Mouse (Mus musculus) ES-Bruce4 (cell line): Measurements from ENCODE around the gene Acsl6. TPM values are rescaled to one million over a fixed set of nuclear protein-coding genes. Genes with fewer than 3 reads are reported as not detected.

Experiments
- H3K27ac ChIP-seq: 2 replicates; pipeline ENCODE4 v1.5.1; 2012; ENCODE audit warnings: low read length, inconsistent platforms; ENCODE audit not compliant: insufficient read depth
- H3K27me3 ChIP-seq: 2 replicates; pipeline ENCODE4 v1.6.1; 2012; ENCODE audit warnings: mild to moderate bottlenecking, low read length, inconsistent platforms; ENCODE audit not compliant: control insufficient read depth, poor library complexity, insufficient read depth, severe bottlenecking
- H3K36me3 ChIP-seq: 2 replicates; pipeline ENCODE4 v1.6.1; 2012; ENCODE audit warnings: inconsistent platforms, mild to moderate bottlenecking, low read length, moderate library complexity; ENCODE audit not compliant: control insufficient read depth, poor library complexity, insufficient read depth, severe bottlenecking
- H3K4me1 ChIP-seq: one replicate; pipeline ENCODE4 v1.8.1; 2011; ENCODE audit warnings: low read length; ENCODE audit not compliant: control insufficient read depth, insufficient read depth
- H3K4me3 ChIP-seq: 2 replicates; pipeline ENCODE4 v1.5.1; 2011; ENCODE audit warnings: low read depth, mild to moderate bottlenecking, low read length
- H3K9ac ChIP-seq: 2 replicates; pipeline ENCODE4 v1.6.1; 2012; ENCODE audit warnings: low read depth, mild to moderate bottlenecking, inconsistent platforms; ENCODE audit not compliant: poor library complexity, severe bottlenecking
- H3K9me3 ChIP-seq: replicated peaks from 2 replicates; pipeline ENCODE4 v1.6.1; 2012; ENCODE audit warnings: mild to moderate bottlenecking, low read length, inconsistent platforms; ENCODE audit not compliant: control insufficient read depth, poor library complexity, insufficient read depth, severe bottlenecking
- CTCF ChIP-seq: IDR thresholded peaks from one replicate; pipeline ENCODE4 v1.8.1; 2011; ENCODE audit warnings: low read depth, low read length
- EP300 ChIP-seq: IDR thresholded peaks from 2 replicates; pipeline ENCODE4 v1.6.1; 2011; ENCODE audit warnings: low read depth, low read length; ENCODE audit not compliant: insufficient read depth
- POLR2A ChIP-seq: IDR thresholded peaks from one replicate; pipeline ENCODE4 v1.8.1; 2011; ENCODE audit warnings: low read length; ENCODE audit not compliant: insufficient read depth
- polyA plus RNA-seq: library from polyadenylated mRNA; stranded (reverse); fragments of >200 nt; gene quantifications from 2 replicates; pipeline ENCODE4 v1.2.4, GENCODE M21; 2011; ENCODE audit warnings: low read depth; ENCODE audit not compliant: missing spikeins, insufficient read depth, insufficient read length

Gene Acsl6
- polyA plus RNA-seq, 1 experiment = 3.4 TPM

DNA sequence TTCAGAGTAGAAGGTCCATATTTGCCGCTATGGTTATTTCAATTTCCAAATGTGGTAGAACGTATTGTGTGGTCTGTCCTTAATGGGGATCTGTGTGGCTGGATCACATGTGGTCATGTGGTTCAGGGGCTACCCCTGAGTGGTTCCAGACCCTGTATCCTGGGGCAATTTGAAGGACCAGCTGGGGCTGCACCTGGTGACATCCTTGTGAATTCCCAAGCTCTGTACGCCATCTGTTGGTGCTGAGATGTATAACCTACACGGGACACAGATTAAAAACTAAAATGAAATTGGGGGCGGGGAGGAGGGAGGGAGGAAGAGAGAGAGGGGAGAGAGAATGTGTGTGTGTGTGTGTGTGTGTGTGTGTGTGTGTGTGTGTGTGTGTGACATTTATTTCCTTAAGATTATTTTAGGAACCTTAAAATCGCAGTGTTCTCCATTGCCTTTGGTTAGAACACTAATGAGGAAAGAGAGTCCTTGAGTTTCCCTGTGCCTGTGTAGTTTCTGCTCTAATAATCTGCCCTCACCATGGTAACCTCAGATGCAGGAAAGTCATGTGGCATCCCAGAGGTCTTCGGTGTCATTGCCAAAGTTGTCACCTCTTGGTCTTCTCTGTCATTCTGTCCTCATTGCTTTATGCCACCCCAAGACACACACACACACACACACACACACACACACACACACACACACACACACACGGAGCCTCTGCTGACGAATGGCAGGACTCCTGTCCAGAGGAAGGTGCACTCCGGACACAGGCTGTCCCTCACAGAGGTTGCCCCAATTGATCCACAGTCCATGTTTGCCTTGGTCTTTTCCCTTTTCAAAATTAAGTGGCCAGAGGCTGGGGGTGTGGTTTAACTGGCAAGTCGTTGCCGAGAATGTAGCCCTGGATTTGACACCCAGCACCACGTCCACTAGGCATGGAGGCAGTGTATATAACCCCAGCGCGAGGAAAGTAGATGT lies 51.3 kb downstream of the Acsl6 start:
- Histone ChIP-seq H3K4me1 (peaks cover 2% of the 10 kb centered on the region), H3K9ac (no peak overlapping the region), H3K9me3 (no peaks in the 10 kb centered on the region), H3K36me3 (no peaks in the 10 kb centered on the region), H3K27ac (no peak overlapping the region), H3K27me3 (no peaks in the 10 kb centered on the region), H3K4me3 (no peak overlapping the region)
- TF ChIP-seq POLR2A (no peak), CTCF (peak; percentile 57), EP300 (0 out of 2 replicates have a peak, but pooled peaks have one; percentile 13)

DNA sequence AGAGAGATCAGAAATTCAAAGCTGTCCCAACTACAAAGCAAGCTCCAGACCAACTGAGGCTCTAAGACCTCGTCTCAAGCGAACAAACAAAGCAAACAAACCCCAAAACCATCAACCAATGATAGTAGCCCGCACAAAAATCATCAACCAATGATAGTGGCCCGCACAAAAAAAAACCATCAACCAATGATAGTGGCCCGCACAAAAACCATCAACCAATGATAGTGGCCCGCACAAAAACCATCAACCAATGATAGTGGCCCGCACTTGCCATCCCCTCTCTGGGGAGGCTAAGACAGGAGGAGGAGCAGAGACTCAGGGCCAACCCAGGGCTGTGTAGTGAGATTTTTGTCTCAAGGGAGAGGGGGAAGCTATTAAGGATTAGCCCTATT lies 52.0 kb downstream of the Acsl6 start:
- no peak overlapping the region for H3K4me3 ChIP-seq
- no peaks in the 10 kb centered on the region for H3K9me3 ChIP-seq
- no peak overlapping the region for H3K9ac ChIP-seq
- H3K4me1 ChIP-seq = peaks cover 2% of the 10 kb centered on the region
- no peaks in the 10 kb centered on the region for H3K36me3 ChIP-seq
- H3K27me3 ChIP-seq = no peaks in the 10 kb centered on the region
- no peak overlapping the region for H3K27ac ChIP-seq
- no peak for TF ChIP-seq EP300
- no peak for TF ChIP-seq POLR2A
- TF ChIP-seq CTCF = no peak

DNA sequence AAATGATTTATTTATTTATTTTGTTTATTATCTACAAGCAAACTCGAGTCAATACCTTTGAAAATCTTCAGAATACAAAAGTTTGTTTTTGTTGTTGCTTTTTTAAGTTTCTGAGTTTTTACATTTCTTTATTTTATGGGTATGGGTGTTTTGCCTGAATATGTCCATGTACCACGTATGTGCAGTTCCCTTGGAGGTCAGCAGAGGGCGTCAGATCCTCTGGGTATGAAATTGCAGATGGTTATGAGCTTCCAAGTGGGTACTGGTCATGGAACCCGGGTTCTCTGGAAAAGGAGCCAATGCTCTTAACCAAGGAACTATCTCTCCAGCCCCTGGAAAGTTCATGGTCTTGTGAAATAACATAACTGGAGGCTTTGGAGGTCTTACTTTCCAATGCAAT lies 53.1 kb downstream of the Acsl6 start:
- H3K27me3 ChIP-seq = no peaks in the 10 kb centered on the region
- peaks cover 2% of the 10 kb centered on the region for H3K4me1 ChIP-seq
- no peaks in the 10 kb centered on the region for H3K36me3 ChIP-seq
- no peaks in the 10 kb centered on the region for H3K9me3 ChIP-seq
- TF ChIP-seq POLR2A (no peak), CTCF (peak; percentile 43)
- H3K27ac ChIP-seq = no peak overlapping the region
- no peak overlapping the region for H3K9ac ChIP-seq
- no peak overlapping the region for H3K4me3 ChIP-seq

- TF ChIP-seq EP300 (no peak), CTCF (no peak), POLR2A (no peak)
- no peak overlapping the region for H3K27ac ChIP-seq
- H3K9me3 ChIP-seq = no peaks in the 10 kb centered on the region
- H3K4me3 ChIP-seq = no peak overlapping the region
- H3K4me1 ChIP-seq = no peaks in the 10 kb centered on the region
- H3K9ac ChIP-seq = no peak overlapping the region
- H3K36me3 ChIP-seq = no peaks in the 10 kb centered on the region
- no peaks in the 10 kb centered on the region for H3K27me3 ChIP-seq
These were observed 69.0 kb downstream of the Acsl6 start for GRCm38 (mm10) chr11:54372553-54372952.

GRCm38 (mm10) chr11:54390386-54390785 lies 86.8 kb downstream of the Acsl6 start:
- H3K4me1 ChIP-seq = no peaks in the 10 kb centered on the region
- no peaks in the 10 kb centered on the region for H3K27me3 ChIP-seq
- no peak overlapping the region for H3K4me3 ChIP-seq
- no peaks in the 10 kb centered on the region for H3K36me3 ChIP-seq
- H3K9me3 ChIP-seq = peaks cover 2% of the 10 kb centered on the region
- no peak overlapping the region for H3K9ac ChIP-seq
- TF ChIP-seq CTCF = no peak
- TF ChIP-seq EP300 = no peak
- TF ChIP-seq POLR2A = no peak
- H3K27ac ChIP-seq = no peak overlapping the region

GRCm38 (mm10) chr11:54391326-54391725 lies 87.7 kb downstream of the Acsl6 start:
- no peaks in the 10 kb centered on the region for H3K27me3 ChIP-seq
- no peak overlapping the region for H3K9ac ChIP-seq
- H3K9me3 ChIP-seq = peaks cover 2% of the 10 kb centered on the region
- no peak overlapping the region for H3K27ac ChIP-seq
- no peak overlapping the region for H3K4me3 ChIP-seq
- no peaks in the 10 kb centered on the region for H3K36me3 ChIP-seq
- TF ChIP-seq CTCF = no peak
- no peak for TF ChIP-seq POLR2A
- TF ChIP-seq EP300 = no peak
- H3K4me1 ChIP-seq = no peaks in the 10 kb centered on the region
